Mouse (Mus musculus) intestine, embryonic 16.5 days (tissue): ENCODE measurements around the gene Defb45. TPM values are rescaled to one million over a fixed set of nuclear protein-coding genes. Genes with fewer than 3 reads are reported as not detected.

Experiments used
- ATAC-seq: fragments of 200-750 bp; cut with Nextera tagmentation; 2 replicates; pipeline ENCODE4 v1.8.0; 2017; ENCODE audit warnings: moderate TSS enrichment, moderate library complexity
- H3K27ac ChIP-seq: fragments of 300-500 bp; sonication (generic); 2 replicates; pipeline ENCODE4 v1.5.1; 2014; ENCODE audit warnings: mild to moderate bottlenecking, low read length
- H3K27me3 ChIP-seq: fragments of 300-500 bp; sonication (generic); replicated peaks from 2 replicates; pipeline ENCODE4 v1.6.1; 2014; ENCODE audit warnings: low read length, control low read depth, mixed read lengths; ENCODE audit not compliant: control insufficient read depth, insufficient read depth
- H3K36me3 ChIP-seq: fragments of 300-500 bp; sonication (generic); 2 replicates; pipeline ENCODE4 v1.6.1; 2014; ENCODE audit warnings: low read length, control low read depth; ENCODE audit not compliant: control insufficient read depth, insufficient read depth
- H3K4me1 ChIP-seq: fragments of 300-500 bp; sonication (generic); 2 replicates; pipeline ENCODE4 v1.6.1; 2014; ENCODE audit warnings: low read length, control low read depth, mixed read lengths; ENCODE audit not compliant: control insufficient read depth, insufficient read depth
- H3K4me2 ChIP-seq: fragments of 300-500 bp; sonication (generic); 2 replicates; pipeline ENCODE4 v1.6.1; 2014; ENCODE audit warnings: low read depth, low read length, control low read depth
- H3K4me3 ChIP-seq: fragments of 300-500 bp; sonication (generic); 2 replicates; pipeline ENCODE4 v1.5.1; 2014; ENCODE audit warnings: mild to moderate bottlenecking, low read length
- H3K9ac ChIP-seq: fragments of 300-500 bp; sonication (generic); 2 replicates; pipeline ENCODE4 v1.6.1; 2014; ENCODE audit warnings: low read depth, low read length
- H3K9me3 ChIP-seq: fragments of 300-500 bp; sonication (generic); 2 replicates; pipeline ENCODE4 v1.6.1; 2016; ENCODE audit warnings: low read length, control low read depth; ENCODE audit not compliant: control insufficient read depth
- WGBS: fragments of 180-500 bp; shearing (Covaris S2); extraction: QIAGEN DNeasy Blood & Tissue Kit; methylation state at CpG from one replicate; pipeline ENCODE4 v1.1.7; 2014; 5-methylcytosine and 5-hydroxymethylcytosine counted together
- polyA plus RNA-seq: library from polyadenylated mRNA; unstranded; fragments of >200 nt; fragmentation: Nextera tagmentation; extraction: Ambion mirVana; gene quantifications from 2 replicates; pipeline ENCODE4 v1.2.1, GENCODE M21; 2015

The Defb45 gene
- polyA plus RNA-seq, 1 experiment from 2014 or later, result not detected

DNA sequence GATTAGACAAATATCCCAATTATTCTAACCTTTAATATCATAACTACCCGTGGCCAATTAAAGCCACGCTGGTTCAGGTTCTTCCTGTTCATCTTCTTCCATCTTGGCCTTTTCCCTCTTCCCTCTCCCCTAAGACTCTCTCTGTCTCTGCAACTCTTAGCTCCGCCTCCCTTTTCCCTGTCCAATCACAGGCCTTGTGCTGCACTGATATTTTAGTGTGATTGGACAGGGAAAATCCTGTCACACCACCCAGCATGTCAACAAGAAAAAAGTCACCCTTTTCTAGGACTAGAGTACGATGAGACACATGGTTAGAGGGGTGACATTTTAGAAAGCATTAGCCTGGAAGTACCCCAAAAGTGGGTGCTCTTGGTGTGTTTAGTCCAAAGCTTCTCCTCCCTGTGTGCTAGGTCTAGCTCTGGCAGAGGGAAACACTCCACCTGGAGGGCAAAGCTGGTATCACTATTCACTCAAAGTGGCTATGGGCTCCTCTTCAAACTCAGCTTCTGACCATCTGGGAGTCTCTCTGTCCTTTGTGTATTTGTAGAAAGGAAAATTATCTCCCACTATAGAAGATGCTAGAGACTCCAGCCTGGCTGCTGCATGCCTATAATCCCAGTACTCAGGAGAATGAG, 12.2 kb downstream of the Defb45 start:
- no peak overlapping the region for H3K4me2 ChIP-seq
- no peaks in the 10 kb centered on the region for H3K9me3 ChIP-seq
- no peak overlapping the region for H3K4me3 ChIP-seq
- no peaks in the 10 kb centered on the region for H3K27me3 ChIP-seq
- no peaks in the 10 kb centered on the region for H3K4me1 ChIP-seq
- 75% methylated on average over 4 of the region's 4 CpGs for WGBS
- H3K27ac ChIP-seq, result no peak overlapping the region
- H3K36me3 ChIP-seq, result no peaks in the 10 kb centered on the region
- no peak overlapping the region for H3K9ac ChIP-seq
- ATAC-seq, result no peak

- no peak overlapping the region for H3K9ac ChIP-seq
- H3K4me3 ChIP-seq, result no peak overlapping the region
- 78% methylated on average over 11 of the region's 11 CpGs for WGBS
- no peak overlapping the region for H3K27ac ChIP-seq
- no peaks in the 10 kb centered on the region for H3K27me3 ChIP-seq
- H3K36me3 ChIP-seq, result no peaks in the 10 kb centered on the region
- no peaks in the 10 kb centered on the region for H3K4me1 ChIP-seq
- H3K4me2 ChIP-seq, result no peak overlapping the region
- H3K9me3 ChIP-seq, result no peaks in the 10 kb centered on the region
- ATAC-seq, result no peak
Measured at GRCm38 (mm10) chr2:152580612-152581011, 18.6 kb downstream of the Defb45 start.

- Histone ChIP-seq H3K4me1 (no peaks in the 10 kb centered on the region), H3K4me3 (no peak within 1 kb of the TSS), H3K27ac (no peak within 1 kb of the TSS), H3K9me3 (no peaks in the 10 kb centered on the region), H3K27me3 (no peaks in the 10 kb centered on the region), H3K4me2 (no peak within 1 kb of the TSS), H3K36me3 (no peaks in the 10 kb centered on the region), H3K9ac (no peak within 1 kb of the TSS)
- WGBS, result 61% methylated on average over 7 of the region's 7 CpGs
- ATAC-seq, result no peak
Measured at GRCm38 (mm10) chr2:152580107-152580506, 19.1 kb downstream of the Defb45 start, which contains the start of gene Defb19. TSS of gene Defb19 (minus strand) at chr2:152580312.

- no peak overlapping the region for H3K9ac ChIP-seq
- H3K27ac ChIP-seq, result no peak overlapping the region
- H3K4me3 ChIP-seq, result no peak overlapping the region
- no peaks in the 10 kb centered on the region; the same call in 1 of the 2 replicates for H3K27me3 ChIP-seq
- no peaks in the 10 kb centered on the region for H3K9me3 ChIP-seq
- H3K4me2 ChIP-seq, result no peak overlapping the region
- H3K36me3 ChIP-seq, result no peaks in the 10 kb centered on the region
- ATAC-seq, result no peak
- WGBS, result 87% methylated on average over 8 of the region's 8 CpGs
- H3K4me1 ChIP-seq, result no peaks in the 10 kb centered on the region
Measured at GRCm38 (mm10) chr2:152573484-152573883, 25.7 kb downstream of the Defb45 start.

GRCm38 (mm10) chr2:152572114-152572794, 26.9 kb downstream of the Defb45 start, which contains the start of gene Defb21:
TSS of gene Defb21 (plus strand) at chr2:152572744.
- Histone ChIP-seq H3K27me3 (no peaks in the 10 kb centered on the region; the same call in 1 of the 2 replicates), H3K9me3 (no peaks in the 10 kb centered on the region), H3K4me2 (no peak within 1 kb of the TSS), H3K4me1 (no peaks in the 10 kb centered on the region), H3K4me3 (no peak within 1 kb of the TSS), H3K27ac (no peak within 1 kb of the TSS), H3K36me3 (no peaks in the 10 kb centered on the region), H3K9ac (no peak within 1 kb of the TSS)
- no peak for ATAC-seq
- 63% methylated on average over 11 of the region's 11 CpGs for WGBS

- no peaks in the 10 kb centered on the region; the same call in 1 of the 2 replicates for H3K27me3 ChIP-seq
- H3K27ac ChIP-seq, result no peak overlapping the region
- no peak for ATAC-seq
- H3K4me2 ChIP-seq, result no peak overlapping the region
- no peak overlapping the region for H3K9ac ChIP-seq
- no peaks in the 10 kb centered on the region for H3K36me3 ChIP-seq
- H3K4me3 ChIP-seq, result no peak overlapping the region
- no peaks in the 10 kb centered on the region for H3K9me3 ChIP-seq
- H3K4me1 ChIP-seq, result no peaks in the 10 kb centered on the region
- WGBS, result 54% methylated on average over 6 of the region's 6 CpGs
Measured at GRCm38 (mm10) chr2:152570313-152570712, 28.9 kb downstream of the Defb45 start.

DNA sequence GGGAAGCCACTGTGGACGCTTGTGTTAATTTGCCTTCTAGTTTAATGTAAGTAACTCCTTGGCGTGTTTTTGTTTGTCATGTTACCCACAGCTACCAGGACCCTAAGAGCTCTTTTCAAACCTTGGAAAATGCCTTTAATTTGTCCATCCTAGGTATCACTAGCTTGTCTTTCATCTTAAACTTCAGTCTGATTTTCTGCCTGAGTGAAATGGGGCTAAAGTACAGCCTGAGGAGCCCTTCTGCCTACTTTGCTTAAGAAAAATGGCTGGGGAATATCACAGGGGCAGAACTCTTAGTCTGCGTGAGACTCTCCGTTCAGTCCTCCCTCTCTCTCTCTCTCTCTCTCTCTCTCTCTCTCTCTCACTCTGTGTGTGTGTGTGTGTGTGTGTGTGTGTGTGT, 29.3 kb downstream of the Defb45 start:
- H3K4me3 ChIP-seq, result no peak overlapping the region
- no peaks in the 10 kb centered on the region; the same call in 1 of the 2 replicates for H3K27me3 ChIP-seq
- no peak overlapping the region for H3K4me2 ChIP-seq
- H3K9me3 ChIP-seq, result no peaks in the 10 kb centered on the region
- WGBS, result 72% methylated on average over 4 of the region's 4 CpGs
- H3K27ac ChIP-seq, result no peak overlapping the region
- no peak for ATAC-seq
- H3K36me3 ChIP-seq, result no peaks in the 10 kb centered on the region
- H3K9ac ChIP-seq, result no peak overlapping the region
- no peaks in the 10 kb centered on the region for H3K4me1 ChIP-seq

DNA sequence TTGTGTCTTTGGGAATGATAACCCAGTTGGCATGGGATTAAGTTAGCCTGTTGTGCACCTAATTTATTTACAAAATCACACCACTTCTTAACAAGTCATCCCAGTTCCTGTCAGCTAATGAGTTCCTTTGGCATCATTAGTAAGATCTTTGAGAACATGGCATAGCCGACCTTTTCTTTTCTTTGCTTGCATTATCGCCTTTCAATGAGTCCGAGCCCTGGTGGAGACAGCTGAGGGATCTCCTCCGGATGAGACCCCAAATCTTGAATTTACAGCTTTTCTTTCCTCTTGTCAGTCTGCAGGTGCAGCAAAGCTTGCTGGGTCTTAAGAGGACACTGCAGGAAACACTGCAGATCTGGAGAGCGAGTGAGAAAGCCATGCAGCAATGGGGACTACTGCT, 30.2 kb downstream of the Defb45 start, which contains the start of gene Gm17416:
Gene Gm17416, plus strand, starts transcription at position 301 of the 400 bp plus-strand sequence.
- Histone ChIP-seq H3K4me3 (no peak within 1 kb of the TSS), H3K4me1 (no peaks in the 10 kb centered on the region), H3K9me3 (no peaks in the 10 kb centered on the region), H3K4me2 (no peak within 1 kb of the TSS), H3K9ac (no peak within 1 kb of the TSS), H3K27me3 (no peaks in the 10 kb centered on the region; the same call in 1 of the 2 replicates), H3K27ac (no peak within 1 kb of the TSS), H3K36me3 (no peaks in the 10 kb centered on the region)
- WGBS, result 88% methylated on average over 5 of the region's 5 CpGs
- no peak for ATAC-seq

- Histone ChIP-seq H3K9ac (no peak overlapping the region), H3K27me3 (no peaks in the 10 kb centered on the region), H3K36me3 (no peaks in the 10 kb centered on the region), H3K27ac (no peak overlapping the region), H3K4me1 (no peaks in the 10 kb centered on the region), H3K4me3 (no peak overlapping the region), H3K4me2 (no peak overlapping the region), H3K9me3 (no peaks in the 10 kb centered on the region)
- ATAC-seq, result no peak
- 87% methylated on average over 7 of the region's 7 CpGs for WGBS
Measured at GRCm38 (mm10) chr2:152556655-152557054, 42.5 kb downstream of the Defb45 start.
